Mouse (Mus musculus) testis, adult 2 months (tissue): Measurements from ENCODE around the gene Tgfbr1.

Experiments
- CTCF ChIP-seq: fragments of 200-500 bp; IDR thresholded peaks from 2 replicates; pipeline ENCODE4 v1.5.1; 2012; ENCODE audit warnings: low read depth, mild to moderate bottlenecking, inconsistent platforms, low read length, moderate library complexity; ENCODE audit not compliant: control insufficient read depth, insufficient read depth, insufficient replicate concordance
- POLR2A ChIP-seq: fragments of 200-500 bp; IDR thresholded peaks from 2 replicates; pipeline ENCODE4 v1.6.1; 2012; ENCODE audit warnings: low read depth, mild to moderate bottlenecking, inconsistent platforms, low read length, moderate library complexity; ENCODE audit not compliant: control insufficient read depth

- TF ChIP-seq CTCF (no peak), POLR2A (no peak)
Observed at GRCm38 (mm10) chr4:47407161-47407560, 54.1 kb downstream of the Tgfbr1 start.
